Mouse (Mus musculus) G1E (cell line): Measurements from ENCODE around the gene Rtp3.

Experiments
- CTCF ChIP-seq: IDR thresholded peaks from 2 replicates; pipeline ENCODE4 v1.5.1; 2012; ENCODE audit warnings: low read depth, low read length, inconsistent platforms, mixed read lengths
- GATA1 ChIP-seq: IDR thresholded peaks from 2 replicates; pipeline ENCODE4 v1.6.1; 2012; ENCODE audit warnings: borderline replicate concordance, low read length, inconsistent platforms, mixed read lengths
- GATA2 ChIP-seq: IDR thresholded peaks from 2 replicates; pipeline ENCODE4 v1.6.1; 2012; ENCODE audit warnings: low read depth, low read length, inconsistent platforms, borderline replicate concordance
- POLR2AphosphoS5 ChIP-seq: IDR thresholded peaks from 2 replicates; pipeline ENCODE4 v1.6.1; 2012; ENCODE audit warnings: low read depth, low read length, inconsistent platforms; ENCODE audit not compliant: insufficient replicate concordance

GRCm38 (mm10) chr9:111033717-111034116, 43.3 kb upstream of the Rtp3 start:
- TF ChIP-seq CTCF = no peak
- no peak for TF ChIP-seq GATA1
- no peak for TF ChIP-seq GATA2
- no peak for TF ChIP-seq POLR2AphosphoS5
